Mouse (Mus musculus) stomach, postnatal 0 days (tissue): ENCODE data around the gene Ddx43. TPM values are rescaled to one million over a fixed set of nuclear protein-coding genes. Genes with fewer than 3 reads are reported as not detected.

Source experiments
- ATAC-seq: fragments of 200-750 bp; cut with Nextera tagmentation; 2 replicates; pipeline ENCODE4 v1.8.0; 2017; ENCODE audit not compliant: low FRiP score, low TSS enrichment
- DNase-seq: peaks from one replicate; pipeline ENCODE4 v3.0.0-alpha.2; 2016; ENCODE audit warnings: low spot score
- H3K27ac ChIP-seq: fragments of 300-500 bp; sonication (generic); replicated peaks from 2 replicates; pipeline ENCODE4 v1.5.1; 2014; ENCODE audit warnings: mild to moderate bottlenecking, control low read depth
- H3K27me3 ChIP-seq: fragments of 300-500 bp; sonication (generic); 2 replicates; pipeline ENCODE4 v1.6.1; 2014; ENCODE audit warnings: low read length; ENCODE audit not compliant: control insufficient read depth, insufficient read depth
- H3K36me3 ChIP-seq: fragments of 300-500 bp; sonication (generic); 2 replicates; pipeline ENCODE4 v1.6.1; 2014; ENCODE audit warnings: low read length, mixed read lengths; ENCODE audit not compliant: control insufficient read depth, insufficient read depth
- H3K4me1 ChIP-seq: fragments of 300-500 bp; sonication (generic); replicated peaks from 2 replicates; pipeline ENCODE4 v1.6.1; 2014; ENCODE audit warnings: antibody characterized with exemption; ENCODE audit not compliant: control insufficient read depth, insufficient read depth
- H3K4me2 ChIP-seq: fragments of 300-500 bp; sonication (generic); replicated peaks from 2 replicates; pipeline ENCODE4 v1.6.1; 2014; ENCODE audit warnings: low read depth, mild to moderate bottlenecking, control low read depth, moderate library complexity
- H3K4me3 ChIP-seq: fragments of 300-500 bp; sonication (generic); 2 replicates; pipeline ENCODE4 v1.5.1; 2014; ENCODE audit warnings: low read depth, low read length, control low read depth
- H3K9ac ChIP-seq: fragments of 300-500 bp; sonication (generic); 2 replicates; pipeline ENCODE4 v1.6.1; 2014; ENCODE audit warnings: mild to moderate bottlenecking, low read length, control low read depth, mixed read lengths
- H3K9me3 ChIP-seq: fragments of 300-500 bp; sonication (generic); 2 replicates; pipeline ENCODE4 v1.6.1; 2016; ENCODE audit warnings: low read length; ENCODE audit not compliant: control insufficient read depth
- CTCF ChIP-seq: IDR thresholded peaks from 2 replicates; pipeline ENCODE4 v1.5.1; 2016; ENCODE audit warnings: antibody characterized with exemption, low read depth, mild to moderate bottlenecking, moderate library complexity
- EP300 ChIP-seq: optimal IDR thresholded peaks from 2 replicates; pipeline ENCODE3; 2016; ENCODE audit warnings: antibody characterized with exemption
- WGBS: fragments of 180-500 bp; shearing (Covaris S2); extraction: QIAGEN DNeasy Blood & Tissue Kit; methylation state at CpG from one replicate; pipeline ENCODE4 v1.1.7; 2014; 5-methylcytosine and 5-hydroxymethylcytosine counted together
- polyA plus RNA-seq: library from polyadenylated mRNA; unstranded; fragments of >200 nt; fragmentation: Nextera tagmentation; extraction: Ambion mirVana; gene quantifications from 2 replicates; pipeline ENCODE4 v1.2.1, GENCODE M21; 2015

Ddx43 gene
- polyA plus RNA-seq, 1 experiment from 2014 or later = 0.12 TPM

- no peaks in the 10 kb centered on the region for H3K4me1 ChIP-seq
- H3K27me3 ChIP-seq = no peaks in the 10 kb centered on the region
- H3K9ac ChIP-seq = no peak overlapping the region
- DNase-seq (no peak), ATAC-seq (no peak)
- H3K9me3 ChIP-seq = no peaks in the 10 kb centered on the region
- H3K4me2 ChIP-seq = no peak overlapping the region
- no peak overlapping the region for H3K27ac ChIP-seq
- H3K4me3 ChIP-seq = no peak overlapping the region
- no peak for TF ChIP-seq EP300
- TF ChIP-seq CTCF = no peak
- no peaks in the 10 kb centered on the region for H3K36me3 ChIP-seq
- WGBS = 94% methylated on average over 2 of the region's 2 CpGs
Observed at GRCm38 (mm10) chr9:78369349-78369748, 26.2 kb upstream of the Ddx43 start.

GRCm38 (mm10) chr9:78369786-78370185 is 25.8 kb upstream of the Ddx43 start:
- H3K4me3 ChIP-seq = no peak overlapping the region
- no peaks in the 10 kb centered on the region for H3K36me3 ChIP-seq
- TF ChIP-seq EP300 (no peak), CTCF (no peak)
- H3K4me2 ChIP-seq = no peak overlapping the region
- no peaks in the 10 kb centered on the region for H3K4me1 ChIP-seq
- WGBS = 87% methylated on average over 7 of the region's 7 CpGs
- ATAC-seq (no peak), DNase-seq (no peak)
- H3K27ac ChIP-seq = no peak overlapping the region
- H3K9me3 ChIP-seq = no peaks in the 10 kb centered on the region
- no peak overlapping the region for H3K9ac ChIP-seq
- no peaks in the 10 kb centered on the region for H3K27me3 ChIP-seq

- Histone ChIP-seq H3K9ac (no peak overlapping the region), H3K36me3 (no peaks in the 10 kb centered on the region), H3K9me3 (no peaks in the 10 kb centered on the region), H3K27ac (no peak overlapping the region), H3K4me1 (no peaks in the 10 kb centered on the region), H3K4me2 (no peak overlapping the region), H3K27me3 (no peaks in the 10 kb centered on the region), H3K4me3 (no peak overlapping the region)
- 87% methylated on average over 3 of the region's 3 CpGs for WGBS
- DNase-seq (no peak), ATAC-seq (no peak)
- TF ChIP-seq CTCF (no peak), EP300 (no peak)
Observed at GRCm38 (mm10) chr9:78371441-78371840, 24.1 kb upstream of the Ddx43 start.

- no peak overlapping the region for H3K4me3 ChIP-seq
- DNase-seq (no peak), ATAC-seq (no peak)
- no peak overlapping the region for H3K27ac ChIP-seq
- WGBS = 74% methylated on average over 10 of the region's 10 CpGs
- no peaks in the 10 kb centered on the region for H3K36me3 ChIP-seq
- TF ChIP-seq EP300 (no peak), CTCF (no peak)
- H3K9ac ChIP-seq = no peak overlapping the region
- no peaks in the 10 kb centered on the region for H3K27me3 ChIP-seq
- no peak overlapping the region for H3K4me2 ChIP-seq
- no peaks in the 10 kb centered on the region for H3K4me1 ChIP-seq
- H3K9me3 ChIP-seq = no peaks in the 10 kb centered on the region
Observed at GRCm38 (mm10) chr9:78372827-78373504, 22.6 kb upstream of the Ddx43 start.

- Histone ChIP-seq H3K4me1 (no peaks in the 10 kb centered on the region; the same call in 1 of the 2 replicates), H3K4me2 (no peak overlapping the region), H3K9me3 (no peaks in the 10 kb centered on the region), H3K9ac (no peak overlapping the region), H3K4me3 (no peak overlapping the region), H3K27ac (no peak overlapping the region), H3K36me3 (no peaks in the 10 kb centered on the region), H3K27me3 (no peaks in the 10 kb centered on the region)
- TF ChIP-seq CTCF (no peak), EP300 (no peak)
- ATAC-seq (no peak), DNase-seq (no peak)
- 28% methylated on average over 5 of the region's 5 CpGs for WGBS
Observed at GRCm38 (mm10) chr9:78374397-78374796, 21.2 kb upstream of the Ddx43 start.

GRCm38 (mm10) chr9:78374885-78375389 is 20.6 kb upstream of the Ddx43 start:
- WGBS = 64% methylated on average over 1 of the region's 1 CpGs
- Histone ChIP-seq H3K9ac (no peak overlapping the region), H3K9me3 (no peaks in the 10 kb centered on the region), H3K36me3 (no peaks in the 10 kb centered on the region), H3K4me1 (no peaks in the 10 kb centered on the region; the same call in 1 of the 2 replicates), H3K27me3 (no peaks in the 10 kb centered on the region), H3K4me3 (no peak overlapping the region), H3K4me2 (no peak overlapping the region), H3K27ac (no peak overlapping the region)
- TF ChIP-seq CTCF (no peak), EP300 (no peak)
- no peak for ATAC-seq
- no peak for DNase-seq
